Mouse (Mus musculus): Measurements from ENCODE around the gene Ormdl2. TPM values are rescaled to one million over a fixed set of nuclear protein-coding genes. Genes with fewer than 3 reads are reported as not detected.

Gene Ormdl2
- polyA plus RNA-seq (2015; fragmentation: Nextera tagmentation; extraction: Ambion mirVana) = 17.7 and 18.6 TPM in 2 replicates

DNA sequence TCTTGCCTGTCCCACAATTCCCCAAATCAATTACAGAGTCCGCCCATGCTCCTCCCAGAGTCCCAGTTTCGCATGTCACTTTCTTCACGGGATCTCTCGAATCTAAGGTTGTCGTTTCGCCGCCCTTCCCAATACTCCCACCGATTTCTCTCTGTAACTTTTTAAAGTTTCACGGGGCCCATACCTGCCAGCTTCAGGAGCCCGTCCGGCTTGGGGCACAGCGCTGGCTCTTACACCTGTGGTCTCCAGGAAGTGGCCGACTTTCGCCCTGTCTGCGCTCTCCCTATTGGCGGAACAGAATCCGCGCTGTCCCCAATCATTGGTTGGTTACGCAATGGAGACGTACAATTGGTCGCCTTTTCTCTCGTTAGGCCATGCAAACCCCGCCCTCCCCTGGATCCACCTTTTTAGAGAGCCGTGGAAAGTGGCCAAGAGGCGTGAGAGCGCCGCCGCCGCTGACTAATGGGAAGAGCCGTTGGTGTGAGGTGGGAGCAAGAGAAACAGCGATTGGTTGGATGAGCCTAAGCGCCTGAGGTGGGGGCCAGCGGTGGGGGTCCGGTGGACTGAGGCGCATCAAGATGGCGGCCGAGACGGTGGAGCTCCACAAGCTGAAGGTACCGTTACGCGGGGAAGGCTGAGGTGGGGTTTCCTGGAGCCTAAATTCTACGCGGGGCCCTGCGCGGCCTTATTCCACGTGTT, at the start of gene Ormdl2:
Gene Ormdl2, minus strand, starts transcription at position 288 of the 699 bp plus-strand sequence.
- under 1% methylated on average over 46 of the region's 46 CpGs for WGBS
- Histone ChIP-seq H3K4me3 (ENCODE audit: low read depth, low read length) (peak within 1 kb of the TSS; percentile 65), H3K4me1 (ENCODE audit: control insufficient read depth, insufficient read depth, low read length) (peaks cover 19% of the 10 kb centered on the region), H3K27ac (ENCODE audit: low read length) (peak within 1 kb of the TSS; percentile 12; the same call in 1 of the 2 replicates), H3K27me3 (ENCODE audit: control insufficient read depth, insufficient read depth, low read depth, low read length) (no peaks in the 10 kb centered on the region), H3K36me3 (ENCODE audit: control insufficient read depth, insufficient read depth, low read length) (peaks cover 16% of the 10 kb centered on the region), H3K9ac (ENCODE audit: low read depth, low read length) (peak within 1 kb of the TSS; percentile 69), H3K9me3 (replicated peaks; ENCODE audit: control insufficient read depth, low read length, poor library complexity, severe bottlenecking) (no peaks in the 10 kb centered on the region), H3K4me2 (ENCODE audit: low read length) (peak within 1 kb of the TSS; percentile 87)
- peak; percentile 100 for ATAC-seq

DNA sequence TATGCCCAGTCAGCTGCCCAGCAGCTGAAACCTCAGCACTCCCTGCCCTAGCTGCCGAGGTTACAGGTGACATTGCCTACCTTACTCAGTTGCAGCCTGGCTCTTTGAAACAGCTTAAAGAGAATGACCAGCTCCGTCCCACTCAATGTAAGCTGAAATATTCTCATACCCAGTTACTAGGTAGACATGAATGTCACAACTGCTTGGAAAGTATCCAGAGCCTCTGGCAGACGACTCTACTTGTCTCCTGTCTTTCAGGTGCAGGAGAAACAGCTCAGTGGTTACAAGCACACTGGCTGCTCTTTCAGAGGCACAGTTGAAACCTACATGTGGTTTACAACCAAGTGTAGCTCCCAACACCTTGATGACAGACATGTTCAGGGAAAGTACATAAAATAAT, 48.9 kb upstream of the Ormdl2 start:
- Histone ChIP-seq H3K36me3 (ENCODE audit: control insufficient read depth, insufficient read depth, low read length) (peaks cover 9% of the 10 kb centered on the region), H3K9ac (ENCODE audit: low read depth, low read length) (no peak overlapping the region), H3K27me3 (ENCODE audit: control insufficient read depth, insufficient read depth, low read depth, low read length) (no peaks in the 10 kb centered on the region), H3K4me3 (ENCODE audit: low read depth, low read length) (no peak overlapping the region), H3K4me2 (ENCODE audit: low read length) (no peak overlapping the region), H3K9me3 (replicated peaks; ENCODE audit: control insufficient read depth, low read length, poor library complexity, severe bottlenecking) (no peaks in the 10 kb centered on the region), H3K27ac (ENCODE audit: low read length) (no peak overlapping the region), H3K4me1 (ENCODE audit: control insufficient read depth, insufficient read depth, low read length) (no peaks in the 10 kb centered on the region)
- no peak for ATAC-seq
- WGBS = 88% methylated on average over 3 of the region's 3 CpGs

DNA sequence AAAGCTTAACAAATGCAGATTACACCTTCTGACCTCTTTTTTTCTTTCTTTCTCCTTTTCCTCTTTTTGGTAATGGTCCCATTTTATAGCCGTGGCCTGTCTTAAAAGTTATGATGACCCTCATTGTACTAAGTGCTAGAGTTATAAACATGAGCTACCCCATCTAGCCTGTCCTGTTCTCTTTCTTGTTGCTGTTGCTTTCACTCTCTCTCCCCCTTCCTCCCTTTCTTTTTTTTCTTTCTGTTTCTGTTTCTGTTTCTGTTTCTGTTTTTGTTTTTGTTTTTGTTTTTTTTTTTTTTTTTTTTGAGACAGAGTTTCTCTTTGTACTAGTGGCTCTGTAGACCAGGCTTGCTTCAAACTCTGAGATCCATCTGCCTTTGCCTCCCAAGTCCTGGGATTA, 45.1 kb upstream of the Ormdl2 start:
- H3K27me3 ChIP-seq (ENCODE audit: control insufficient read depth, insufficient read depth, low read depth, low read length) = no peaks in the 10 kb centered on the region
- H3K4me3 ChIP-seq (ENCODE audit: low read depth, low read length) = no peak overlapping the region
- no peaks in the 10 kb centered on the region for H3K9me3 ChIP-seq (replicated peaks; ENCODE audit: control insufficient read depth, low read length, poor library complexity, severe bottlenecking)
- no peak overlapping the region for H3K4me2 ChIP-seq (ENCODE audit: low read length)
- H3K9ac ChIP-seq (ENCODE audit: low read depth, low read length) = no peak overlapping the region
- 0 out of 2 replicates have a peak, but pooled peaks cover 2% of the 10 kb centered on the region for H3K36me3 ChIP-seq (ENCODE audit: control insufficient read depth, insufficient read depth, low read length)
- no peaks in the 10 kb centered on the region for H3K4me1 ChIP-seq (ENCODE audit: control insufficient read depth, insufficient read depth, low read length)
- no peak overlapping the region for H3K27ac ChIP-seq (ENCODE audit: low read length)
- no peak for ATAC-seq
- WGBS = 89% methylated on average over 1 of the region's 1 CpGs

DNA sequence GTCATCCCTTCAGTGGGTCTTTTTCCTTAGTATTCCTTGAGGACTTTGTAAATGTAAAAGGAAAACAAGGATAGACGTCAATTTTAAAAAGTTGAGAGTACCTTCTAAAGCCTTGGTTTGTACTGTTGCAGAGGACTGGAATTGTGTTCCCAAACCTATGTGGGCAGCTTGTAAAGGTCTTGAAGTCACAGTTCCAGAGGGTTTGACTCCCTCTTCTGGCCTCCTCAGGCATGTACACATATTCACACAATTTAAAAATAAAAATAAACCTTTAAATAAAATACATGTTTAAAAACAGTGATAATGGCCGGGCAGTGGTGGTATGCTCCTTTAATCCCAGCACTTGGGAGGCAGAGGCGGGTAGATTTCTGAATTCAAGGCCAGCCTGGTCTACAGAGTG, 44.6 kb upstream of the Ormdl2 start:
- no peaks in the 10 kb centered on the region for H3K27me3 ChIP-seq (ENCODE audit: control insufficient read depth, insufficient read depth, low read depth, low read length)
- ATAC-seq = no peak
- 91% methylated on average over 3 of the region's 3 CpGs for WGBS
- no peaks in the 10 kb centered on the region for H3K9me3 ChIP-seq (replicated peaks; ENCODE audit: control insufficient read depth, low read length, poor library complexity, severe bottlenecking)
- no peaks in the 10 kb centered on the region for H3K4me1 ChIP-seq (ENCODE audit: control insufficient read depth, insufficient read depth, low read length)
- H3K36me3 ChIP-seq (ENCODE audit: control insufficient read depth, insufficient read depth, low read length) = 0 out of 2 replicates have a peak, but pooled peaks cover 2% of the 10 kb centered on the region
- no peak overlapping the region for H3K27ac ChIP-seq (ENCODE audit: low read length)
- H3K4me2 ChIP-seq (ENCODE audit: low read length) = no peak overlapping the region
- H3K4me3 ChIP-seq (ENCODE audit: low read depth, low read length) = no peak overlapping the region
- H3K9ac ChIP-seq (ENCODE audit: low read depth, low read length) = no peak overlapping the region

DNA sequence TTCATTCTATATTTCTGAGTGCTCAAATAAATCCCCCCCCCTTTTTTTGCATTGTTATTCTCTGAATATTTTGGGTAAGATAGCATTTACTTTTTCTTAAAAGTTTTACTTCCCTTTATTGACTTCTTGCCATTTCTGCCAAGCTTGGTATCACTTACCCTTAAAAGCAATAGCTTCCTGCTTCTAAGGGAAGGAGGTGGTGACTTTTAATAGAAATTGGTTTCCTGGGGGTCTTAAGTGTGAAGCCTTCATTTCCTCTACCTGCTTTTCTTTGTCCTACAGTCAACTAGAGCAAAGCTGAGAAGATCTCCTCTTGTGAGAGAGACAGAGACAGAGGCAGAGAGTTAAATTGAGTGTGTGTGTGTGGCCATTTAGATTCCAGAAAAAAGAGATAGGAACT, 39.7 kb upstream of the Ormdl2 start:
- no peak overlapping the region for H3K9ac ChIP-seq (ENCODE audit: low read depth, low read length)
- no peaks in the 10 kb centered on the region for H3K9me3 ChIP-seq (replicated peaks; ENCODE audit: control insufficient read depth, low read length, poor library complexity, severe bottlenecking)
- H3K27me3 ChIP-seq (ENCODE audit: control insufficient read depth, insufficient read depth, low read depth, low read length) = no peaks in the 10 kb centered on the region
- no peak for ATAC-seq
- no peak overlapping the region for H3K4me3 ChIP-seq (ENCODE audit: low read depth, low read length)
- no peaks in the 10 kb centered on the region for H3K4me1 ChIP-seq (ENCODE audit: control insufficient read depth, insufficient read depth, low read length)
- no peak overlapping the region for H3K4me2 ChIP-seq (ENCODE audit: low read length)
- peaks cover 6% of the 10 kb centered on the region; the same call in 1 of the 2 replicates for H3K36me3 ChIP-seq (ENCODE audit: control insufficient read depth, insufficient read depth, low read length)
- no peak overlapping the region for H3K27ac ChIP-seq (ENCODE audit: low read length)

DNA sequence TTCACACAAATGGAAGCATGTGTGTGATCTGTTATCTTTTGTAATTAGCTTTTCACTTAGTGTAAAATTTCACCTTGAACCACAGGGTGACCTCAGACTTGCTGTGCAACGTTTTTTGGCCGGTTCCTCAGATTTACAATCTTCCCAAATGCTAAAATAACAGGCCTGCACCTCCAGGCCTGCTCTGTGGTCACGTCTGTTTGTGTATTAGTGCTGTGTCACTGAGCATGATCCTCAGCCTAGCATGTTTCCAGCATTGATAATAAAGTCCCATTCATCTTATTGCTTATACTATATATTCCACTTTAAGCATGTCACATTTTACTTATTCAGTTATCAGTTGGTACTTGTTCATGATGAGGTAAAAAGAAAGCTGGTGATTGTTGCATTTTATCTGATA, 28.9 kb upstream of the Ormdl2 start:
- no peak overlapping the region for H3K4me3 ChIP-seq (ENCODE audit: low read depth, low read length)
- H3K36me3 ChIP-seq (ENCODE audit: control insufficient read depth, insufficient read depth, low read length) = peaks cover 7% of the 10 kb centered on the region
- H3K9ac ChIP-seq (ENCODE audit: low read depth, low read length) = no peak overlapping the region
- no peaks in the 10 kb centered on the region for H3K9me3 ChIP-seq (replicated peaks; ENCODE audit: control insufficient read depth, low read length, poor library complexity, severe bottlenecking)
- no peak for ATAC-seq
- 66% methylated on average over 3 of the region's 3 CpGs for WGBS
- H3K4me2 ChIP-seq (ENCODE audit: low read length) = no peak overlapping the region
- H3K4me1 ChIP-seq (ENCODE audit: control insufficient read depth, insufficient read depth, low read length) = no peaks in the 10 kb centered on the region
- H3K27me3 ChIP-seq (ENCODE audit: control insufficient read depth, insufficient read depth, low read depth, low read length) = no peaks in the 10 kb centered on the region
- H3K27ac ChIP-seq (ENCODE audit: low read length) = no peak overlapping the region

DNA sequence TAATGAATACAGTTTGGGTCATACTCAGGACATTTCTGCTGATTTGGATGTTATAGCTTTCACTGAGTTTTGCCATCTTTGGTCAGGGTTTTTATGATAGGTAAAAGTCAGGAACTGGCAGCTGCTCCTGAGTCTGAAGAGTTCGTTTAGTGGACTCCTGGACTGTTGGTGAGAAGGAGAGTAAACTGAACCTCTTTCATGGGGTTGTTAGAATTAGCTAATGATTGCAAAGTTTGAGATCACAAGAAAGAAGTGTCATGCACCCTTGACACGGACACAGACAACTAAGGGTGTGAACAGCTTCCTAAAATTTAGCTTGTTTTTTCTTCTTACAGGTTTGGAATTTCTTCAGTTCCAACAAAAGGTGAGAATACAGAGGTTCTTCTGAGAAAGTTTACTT, 27.0 kb upstream of the Ormdl2 start:
- no peaks in the 10 kb centered on the region; the same call in 1 of the 2 replicates for H3K4me1 ChIP-seq (ENCODE audit: control insufficient read depth, insufficient read depth, low read length)
- H3K36me3 ChIP-seq (ENCODE audit: control insufficient read depth, insufficient read depth, low read length) = peaks cover 9% of the 10 kb centered on the region
- WGBS = 78% methylated on average over 2 of the region's 2 CpGs
- no peak for ATAC-seq
- no peak overlapping the region for H3K9ac ChIP-seq (ENCODE audit: low read depth, low read length)
- H3K27ac ChIP-seq (ENCODE audit: low read length) = no peak overlapping the region
- H3K4me3 ChIP-seq (ENCODE audit: low read depth, low read length) = no peak overlapping the region
- H3K27me3 ChIP-seq (ENCODE audit: control insufficient read depth, insufficient read depth, low read depth, low read length) = no peaks in the 10 kb centered on the region
- H3K9me3 ChIP-seq (replicated peaks; ENCODE audit: control insufficient read depth, low read length, poor library complexity, severe bottlenecking) = no peaks in the 10 kb centered on the region
- no peak overlapping the region for H3K4me2 ChIP-seq (ENCODE audit: low read length)

DNA sequence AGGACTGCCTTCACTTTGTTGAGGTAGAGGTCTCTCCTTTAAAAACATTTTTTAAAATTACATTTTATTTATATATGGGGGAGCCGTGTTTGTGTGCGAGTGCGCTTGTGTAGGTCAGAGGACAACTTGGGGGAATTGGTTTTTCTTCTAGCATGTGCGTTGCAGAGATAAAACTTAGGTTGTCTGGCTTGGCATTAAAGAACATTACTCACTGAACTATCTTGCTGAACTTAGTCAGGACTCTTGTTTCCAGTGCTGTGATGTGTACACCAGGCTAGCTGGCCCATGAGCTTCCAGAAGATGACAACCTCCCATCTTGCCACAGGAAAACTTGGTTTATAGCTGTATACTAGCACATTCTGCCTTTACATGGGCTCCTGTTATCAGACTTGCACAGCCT, 25.2 kb upstream of the Ormdl2 start:
- Histone ChIP-seq H3K4me1 (ENCODE audit: control insufficient read depth, insufficient read depth, low read length) (no peaks in the 10 kb centered on the region; the same call in 1 of the 2 replicates), H3K4me3 (ENCODE audit: low read depth, low read length) (no peak overlapping the region), H3K27me3 (ENCODE audit: control insufficient read depth, insufficient read depth, low read depth, low read length) (no peaks in the 10 kb centered on the region), H3K9ac (ENCODE audit: low read depth, low read length) (no peak overlapping the region), H3K36me3 (ENCODE audit: control insufficient read depth, insufficient read depth, low read length) (peaks cover 9% of the 10 kb centered on the region), H3K9me3 (replicated peaks; ENCODE audit: control insufficient read depth, low read length, poor library complexity, severe bottlenecking) (no peaks in the 10 kb centered on the region), H3K27ac (ENCODE audit: low read length) (no peak overlapping the region), H3K4me2 (ENCODE audit: low read length) (no peak overlapping the region)
- ATAC-seq = no peak
- over 99% methylated on average over 4 of the region's 4 CpGs for WGBS

DNA sequence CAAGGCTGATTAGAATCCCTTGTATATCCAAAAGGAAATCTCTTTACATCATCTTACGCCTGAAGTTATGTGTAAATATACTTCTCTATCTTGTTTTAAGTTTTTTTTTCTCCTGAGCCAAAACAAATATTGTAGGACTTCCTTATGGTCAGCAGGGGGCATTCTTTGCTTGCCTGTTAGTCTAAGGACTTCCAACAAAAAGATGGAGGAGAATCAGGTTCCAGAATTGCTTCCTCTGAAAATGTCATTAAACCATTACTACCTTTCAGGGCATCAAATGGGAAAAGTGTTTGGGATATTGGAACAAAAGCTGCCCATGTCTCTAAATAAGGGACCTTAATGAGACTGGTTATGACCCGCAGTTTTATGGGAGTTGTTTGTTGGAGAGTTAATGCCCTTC, 24.1 kb upstream of the Ormdl2 start:
- Histone ChIP-seq H3K4me2 (ENCODE audit: low read length) (no peak overlapping the region), H3K9me3 (replicated peaks; ENCODE audit: control insufficient read depth, low read length, poor library complexity, severe bottlenecking) (no peaks in the 10 kb centered on the region), H3K9ac (ENCODE audit: low read depth, low read length) (no peak overlapping the region), H3K36me3 (ENCODE audit: control insufficient read depth, insufficient read depth, low read length) (peaks cover 9% of the 10 kb centered on the region), H3K27ac (ENCODE audit: low read length) (no peak overlapping the region), H3K4me3 (ENCODE audit: low read depth, low read length) (no peak overlapping the region), H3K27me3 (ENCODE audit: control insufficient read depth, insufficient read depth, low read depth, low read length) (no peaks in the 10 kb centered on the region), H3K4me1 (ENCODE audit: control insufficient read depth, insufficient read depth, low read length) (no peaks in the 10 kb centered on the region; the same call in 1 of the 2 replicates)
- no peak for ATAC-seq
- WGBS = 57% methylated on average over 2 of the region's 2 CpGs

Data from midbrain, embryonic 16.5 days (tissue).